Mouse (Mus musculus) cortical plate, adult 2 months (tissue): ENCODE measurements around the gene Gorab. TPM values are rescaled to one million over a fixed set of nuclear protein-coding genes. Genes with fewer than 3 reads are reported as not detected.

Experiments used
- H3K27ac ChIP-seq: fragments of 200-500 bp; 2 replicates; pipeline ENCODE4 v1.5.1; 2012; ENCODE audit warnings: low read length, control low read depth, inconsistent platforms; ENCODE audit not compliant: insufficient read depth
- H3K4me1 ChIP-seq: fragments of 200-500 bp; 2 replicates; pipeline ENCODE4 v1.6.1; 2011; ENCODE audit warnings: low read length; ENCODE audit not compliant: control insufficient read depth, insufficient read depth
- H3K4me3 ChIP-seq: fragments of 200-500 bp; 2 replicates; pipeline ENCODE4 v1.5.1; 2011; ENCODE audit warnings: mild to moderate bottlenecking, low read length, control low read depth; ENCODE audit not compliant: insufficient read depth
- CTCF ChIP-seq: fragments of 200-500 bp; IDR thresholded peaks from 2 replicates; pipeline ENCODE4 v1.5.1; 2011; ENCODE audit warnings: mild to moderate bottlenecking, control low read depth, low read length; ENCODE audit not compliant: insufficient read depth; ENCODE audit errors: extremely low read depth
- POLR2A ChIP-seq: fragments of 200-500 bp; IDR thresholded peaks from 2 replicates; pipeline ENCODE4 v1.6.1; 2011; ENCODE audit warnings: mild to moderate bottlenecking, low read length, control low read depth; ENCODE audit not compliant: insufficient read depth; ENCODE audit errors: extremely low read depth
- polyA plus RNA-seq: library from polyadenylated mRNA; depleted of rRNA; stranded (reverse); fragments of >200 nt; gene quantifications from 2 replicates; pipeline ENCODE4 v1.2.3, GENCODE M21; 2012; rRNA removed

The Gorab gene
- polyA plus RNA-seq, 1 experiment = 7.3 TPM

- Histone ChIP-seq H3K4me1 (no peaks in the 10 kb centered on the region), H3K27ac (no peak overlapping the region), H3K4me3 (no peak overlapping the region)
- TF ChIP-seq CTCF = no peak
- no peak for TF ChIP-seq POLR2A
These were observed 65.6 kb downstream of the Gorab start for GRCm38 (mm10) chr1:163337821-163338220.

Other genes with a start within 250 kb of the Gorab start
- 4.4 and 4.6 TPM in 2 replicates for gene Prrx1, start 90.0 kb downstream of the Gorab start, polyA plus RNA-seq